Mouse (Mus musculus): ENCODE data around the gene Lrrc30. TPM values are rescaled to one million over a fixed set of nuclear protein-coding genes. Genes with fewer than 3 reads are reported as not detected.

Gene Lrrc30
- polyA plus RNA-seq, 1 experiment from 2014 or later, result not detected

DNA sequence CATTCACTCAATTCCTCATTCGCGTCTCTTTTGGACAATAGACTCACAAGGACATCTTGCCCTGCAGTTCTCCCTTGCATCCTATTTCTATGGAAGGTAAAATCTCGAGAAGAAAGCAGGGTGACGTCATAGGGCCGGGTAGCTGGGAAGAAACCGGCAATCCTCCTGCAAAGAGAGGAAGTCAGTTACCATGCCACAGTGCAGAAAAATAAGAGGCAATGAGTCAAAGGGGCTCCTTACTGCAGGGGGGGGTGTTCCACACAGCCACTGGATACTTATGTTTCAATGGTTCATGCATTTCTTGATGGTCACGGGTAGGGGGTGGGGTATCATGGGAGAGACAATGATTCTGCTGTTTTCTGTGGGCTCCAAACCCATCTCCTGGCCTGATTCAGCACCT is 49.1 kb downstream of the Lrrc30 start:
- no peak for ATAC-seq (ENCODE audit: insufficient read depth)
- no peaks in the 10 kb centered on the region for H3K27me3 ChIP-seq
- 28% methylated on average over 7 of the region's 7 CpGs for WGBS (ENCODE audit: insufficient replicate concordance)

GRCm38 (mm10) chr17:67582681-67583356 is 49.7 kb downstream of the Lrrc30 start:
- 55% methylated on average over 4 of the region's 4 CpGs for WGBS (ENCODE audit: insufficient replicate concordance)
- H3K9me3 ChIP-seq (replicated peaks), result no peaks in the 10 kb centered on the region
- H3K9ac ChIP-seq, result no peak overlapping the region
- ATAC-seq (ENCODE audit: insufficient read depth), result no peak
- H3K36me3 ChIP-seq (replicated peaks), result no peaks in the 10 kb centered on the region
- no peak overlapping the region for H3K27ac ChIP-seq (replicated peaks)
- H3K4me1 ChIP-seq (replicated peaks), result no peaks in the 10 kb centered on the region
- H3K4me2 ChIP-seq, result no peak overlapping the region
- H3K27me3 ChIP-seq, result no peaks in the 10 kb centered on the region
- H3K4me3 ChIP-seq (replicated peaks), result no peak overlapping the region

More for the DNA sequence above, 49.1 kb downstream of the Lrrc30 start:
- Histone ChIP-seq H3K36me3 (replicated peaks) (no peaks in the 10 kb centered on the region), H3K9me3 (replicated peaks) (no peaks in the 10 kb centered on the region), H3K9ac (no peak overlapping the region), H3K4me2 (no peak overlapping the region), H3K4me1 (replicated peaks) (no peaks in the 10 kb centered on the region), H3K27ac (replicated peaks) (no peak overlapping the region), H3K4me3 (replicated peaks) (no peak overlapping the region)

GRCm38 (mm10) chr17:67581839-67582238 is 50.7 kb downstream of the Lrrc30 start:
- no peaks in the 10 kb centered on the region for H3K36me3 ChIP-seq (replicated peaks)
- H3K4me1 ChIP-seq (replicated peaks), result no peaks in the 10 kb centered on the region
- no peak overlapping the region for H3K27ac ChIP-seq (replicated peaks)
- 58% methylated on average over 5 of the region's 5 CpGs for WGBS (ENCODE audit: insufficient replicate concordance)
- H3K27me3 ChIP-seq, result no peaks in the 10 kb centered on the region
- no peak overlapping the region for H3K4me2 ChIP-seq
- no peak overlapping the region for H3K9ac ChIP-seq
- no peaks in the 10 kb centered on the region for H3K9me3 ChIP-seq (replicated peaks)
- no peak overlapping the region for H3K4me3 ChIP-seq (replicated peaks)
- no peak for ATAC-seq (ENCODE audit: insufficient read depth)

Other genes with a start within 250 kb of the Lrrc30 start
- 0.82 and 2.1 TPM in 2 replicates for gene Lama1, start 64.5 kb upstream of the Lrrc30 start, polyA plus RNA-seq (2015; fragmentation: Nextera tagmentation; extraction: Ambion mirVana)

All from liver, embryonic 15.5 days (tissue).